Comparison of ENCODE assay signal across 23 mouse cellular contexts in the genomic region with DNA sequence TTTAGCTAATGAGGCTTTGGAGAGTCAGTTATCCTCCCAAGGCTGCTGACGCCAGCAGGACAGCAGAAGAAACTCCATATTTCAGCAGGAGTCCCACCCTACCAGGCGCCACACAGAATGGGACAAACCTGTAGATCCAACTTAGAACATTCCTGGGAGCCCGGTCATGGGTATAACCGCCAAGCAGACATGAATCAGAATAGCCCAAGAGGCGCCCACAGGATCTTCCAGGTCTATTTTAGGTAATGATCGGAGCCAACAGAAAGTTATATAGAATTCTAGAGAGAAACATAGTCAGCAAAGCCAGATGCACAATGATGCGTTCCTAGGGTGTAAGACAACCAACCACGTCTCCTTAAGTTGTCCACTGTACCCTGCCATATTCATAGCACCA.
DNase-seq lines count a peak whose midpoint lies in the region; ATAC-seq lines count a peak whose summit lies in the region.
"Had no signal": no experiment of that assay in that cellular context is flagged by ENCODE, and none has a peak within 500 bp of the region (broad histone marks: within the 10 kb centered on the region; RNA-seq: fewer than 3 reads in every experiment).

No protein-coding gene starts in this region.

- 90% methylated on average over 8 of the region's 8 CpGs for WGBS in hindbrain, embryonic 15.5 days
- WGBS in hindbrain, embryonic 13.5 days: 93% methylated on average over 8 of the region's 8 CpGs
- WGBS in neural tube, embryonic 14.5 days: 94% methylated on average over 8 of the region's 8 CpGs

- H3K4me3 ChIP-seq in hindbrain, embryonic 15.5 days: no peak overlapping the region
- no peak overlapping the region for H3K4me3 ChIP-seq in hindbrain, embryonic 13.5 days
- no peak overlapping the region for H3K4me3 ChIP-seq in neural tube, embryonic 14.5 days (ENCODE audit: low read depth, low read length)
- H3K4me3 ChIP-seq: embryonic facial prominence, embryonic 13.5 days; forebrain, embryonic 13.5 days; heart, adult 2 months; heart, embryonic 12.5 days; intestine, embryonic 15.5 days had no signal

- no peak for DNase-seq in neural tube, embryonic 10.5 days (ENCODE audit: extremely low spot score, low spot score)
- DNase-seq in brain, adult 2 months (ENCODE audit: low read depth, low spot score): peak; percentile 46
- DNase-seq in urinary bladder, adult 18-20 months (ENCODE audit: low spot score in 2 of 2): no peak
- DNase-seq in thymus, postnatal 36 days: no peak
- DNase-seq: adrenal gland, postnatal 14 days; B cell, adult 2 months; cerebellum, adult 18-20 months; cerebellum, adult 9-11 months; cerebellum, postnatal 36 days; gastrocnemius, postnatal 10 days; heart, adult 2 months; kidney, adult 18-20 months had no signal

- no peak overlapping the region for H3K4me2 ChIP-seq in hindbrain, embryonic 15.5 days
- H3K4me2 ChIP-seq in hindbrain, embryonic 13.5 days: no peak overlapping the region
- no peak overlapping the region for H3K4me2 ChIP-seq in neural tube, embryonic 14.5 days (ENCODE audit: low read depth, low read length)
- H3K4me2 ChIP-seq: embryonic facial prominence, embryonic 13.5 days; forebrain, embryonic 13.5 days; heart, embryonic 12.5 days; intestine, embryonic 15.5 days had no signal

- H3K27ac ChIP-seq in hindbrain, embryonic 15.5 days (replicated peaks): peak overlapping the region; percentile 61
- no peak overlapping the region for H3K27ac ChIP-seq in hindbrain, embryonic 13.5 days
- peak overlapping the region; percentile 25; the same call in 1 of the 2 replicates for H3K27ac ChIP-seq in neural tube, embryonic 14.5 days (ENCODE audit: low read depth, low read length)
- H3K27ac ChIP-seq: forebrain, embryonic 13.5 days; heart, adult 2 months; intestine, embryonic 15.5 days had no signal

- no peaks in the 10 kb centered on the region for H3K36me3 ChIP-seq in hindbrain, embryonic 15.5 days
- H3K36me3 ChIP-seq in hindbrain, embryonic 13.5 days: 0 out of 2 replicates have a peak, but pooled peaks cover 3% of the 10 kb centered on the region
- no peaks in the 10 kb centered on the region for H3K36me3 ChIP-seq in neural tube, embryonic 14.5 days (ENCODE audit: control insufficient read depth, insufficient read depth, low read length)
- H3K36me3 ChIP-seq: embryonic facial prominence, embryonic 13.5 days; G1E; heart, embryonic 12.5 days; intestine, embryonic 15.5 days had no signal

- H3K4me1 ChIP-seq in hindbrain, embryonic 15.5 days (replicated peaks): peaks cover 41% of the 10 kb centered on the region
- H3K4me1 ChIP-seq in hindbrain, embryonic 13.5 days (replicated peaks): peaks cover 51% of the 10 kb centered on the region
- H3K4me1 ChIP-seq in neural tube, embryonic 14.5 days (ENCODE audit: control insufficient read depth, insufficient read depth, low read length): peaks cover 17% of the 10 kb centered on the region
- H3K4me1 ChIP-seq: intestine, embryonic 15.5 days had no signal

- no peaks in the 10 kb centered on the region for H3K9me3 ChIP-seq in hindbrain, embryonic 15.5 days
- no peaks in the 10 kb centered on the region for H3K9me3 ChIP-seq in hindbrain, embryonic 13.5 days
- H3K9me3 ChIP-seq in neural tube, embryonic 14.5 days (ENCODE audit: control insufficient read depth, low read length): no peaks in the 10 kb centered on the region
- H3K9me3 ChIP-seq: embryonic facial prominence, embryonic 13.5 days; forebrain, embryonic 13.5 days; heart, embryonic 12.5 days; intestine, embryonic 15.5 days had no signal

- ATAC-seq in hindbrain, embryonic 15.5 days (ENCODE audit: low FRiP score, low read depth): no peak
- ATAC-seq in hindbrain, embryonic 13.5 days (ENCODE audit: low FRiP score): no peak
- ATAC-seq in neural tube, embryonic 14.5 days (ENCODE audit: low read depth): no peak
- ATAC-seq: activated CD4-positive, CD25-positive, alpha-beta regulatory T cell, adult 4 months; CD4-positive, CD25-positive, alpha-beta regulatory T cell, adult 4 months; forebrain, embryonic 13.5 days; intestine, embryonic 15.5 days; Patski had no signal

- H3K9ac ChIP-seq in hindbrain, embryonic 15.5 days: no peak overlapping the region
- no peak overlapping the region for H3K9ac ChIP-seq in hindbrain, embryonic 13.5 days
- no peak overlapping the region for H3K9ac ChIP-seq in neural tube, embryonic 14.5 days (replicated peaks; ENCODE audit: low read depth, low read length)
- H3K9ac ChIP-seq: embryonic facial prominence, embryonic 13.5 days; forebrain, embryonic 13.5 days; heart, embryonic 12.5 days; intestine, embryonic 15.5 days had no signal

- H3K27me3 ChIP-seq in hindbrain, embryonic 15.5 days: no peaks in the 10 kb centered on the region
- no peaks in the 10 kb centered on the region for H3K27me3 ChIP-seq in hindbrain, embryonic 13.5 days
- no peaks in the 10 kb centered on the region for H3K27me3 ChIP-seq in neural tube, embryonic 14.5 days (ENCODE audit: control insufficient read depth, insufficient read depth, low read length)
- H3K27me3 ChIP-seq: embryonic facial prominence, embryonic 13.5 days; forebrain, embryonic 13.5 days; heart, embryonic 12.5 days; intestine, embryonic 15.5 days; Patski had no signal
